Mouse (Mus musculus) lung, embryonic 14.5 days (tissue): ENCODE measurements around the gene A030005L19Rik. TPM values are rescaled to one million over a fixed set of nuclear protein-coding genes. Genes with fewer than 3 reads are reported as not detected.
"Not testable (repeated sequence)": the region's sequence is repeated elsewhere in the genome, so short reads cannot be mapped to it uniquely, and the experiment has no call there.

Source experiments
- ATAC-seq: fragments of 200-750 bp; cut with Nextera tagmentation; 2 replicates; pipeline ENCODE4 v1.8.0; 2017; ENCODE audit warnings: mild to moderate bottlenecking, moderate TSS enrichment, moderate library complexity; ENCODE audit not compliant: insufficient read depth
- DNase-seq: peaks from one replicate; pipeline ENCODE4 v3.0.0-alpha.2; 2015
- H3K27ac ChIP-seq: fragments of 300-500 bp; sonication (generic); 2 replicates; pipeline ENCODE4 v1.5.1; 2014; ENCODE audit warnings: low read depth, mild to moderate bottlenecking, moderate library complexity
- H3K27me3 ChIP-seq: fragments of 300-500 bp; sonication (generic); 2 replicates; pipeline ENCODE4 v1.6.1; 2014; ENCODE audit warnings: low read length, control low read depth; ENCODE audit not compliant: insufficient read depth
- H3K36me3 ChIP-seq: fragments of 300-500 bp; sonication (generic); 2 replicates; pipeline ENCODE4 v1.6.1; 2014; ENCODE audit warnings: control low read depth; ENCODE audit not compliant: insufficient read depth
- H3K4me1 ChIP-seq: fragments of 300-500 bp; sonication (generic); 2 replicates; pipeline ENCODE4 v1.6.1; 2014; ENCODE audit warnings: antibody characterized with exemption, control low read depth; ENCODE audit not compliant: insufficient read depth
- H3K4me2 ChIP-seq: fragments of 300-500 bp; sonication (generic); 2 replicates; pipeline ENCODE4 v1.6.1; 2014; ENCODE audit warnings: mild to moderate bottlenecking
- H3K4me3 ChIP-seq: fragments of 300-500 bp; sonication (generic); 2 replicates; pipeline ENCODE4 v1.5.1; 2014; ENCODE audit warnings: low read depth, low read length
- H3K9ac ChIP-seq: fragments of 300-500 bp; sonication (generic); 2 replicates; pipeline ENCODE4 v1.6.1; 2014
- H3K9me3 ChIP-seq: fragments of 300-500 bp; sonication (generic); 2 replicates; pipeline ENCODE4 v1.6.1; 2016; ENCODE audit warnings: low read depth, low read length, control low read depth
- CTCF ChIP-seq: IDR thresholded peaks from 2 replicates; pipeline ENCODE4 v1.5.1; 2016; ENCODE audit warnings: antibody characterized with exemption, low read depth
- WGBS: fragments of 180-500 bp; shearing (Covaris S2); extraction: QIAGEN DNeasy Blood & Tissue Kit; methylation state at CpG from one replicate; pipeline ENCODE4 v1.1.7; 2014; 5-methylcytosine and 5-hydroxymethylcytosine counted together
- polyA plus RNA-seq: library from polyadenylated mRNA; unstranded; fragments of >200 nt; fragmentation: Nextera tagmentation; extraction: Ambion mirVana; gene quantifications from 2 replicates; pipeline ENCODE4 v1.2.1, GENCODE M21; 2014

The A030005L19Rik gene
- 0.32 TPM in 1 of 2 replicates, not detected in the other for polyA plus RNA-seq

- no peak within 1 kb of the TSS for H3K4me2 ChIP-seq
- TF ChIP-seq CTCF = peak; percentile 31; the same call in 1 of the 2 replicates
- no peak within 1 kb of the TSS for H3K27ac ChIP-seq
- no peak within 1 kb of the TSS for H3K9ac ChIP-seq
- WGBS = 85% methylated on average over 3 of the region's 3 CpGs
- ATAC-seq (no peak), DNase-seq (no peak)
- no peaks in the 10 kb centered on the region for H3K36me3 ChIP-seq
- no peaks in the 10 kb centered on the region for H3K9me3 ChIP-seq
- H3K4me1 ChIP-seq = no peaks in the 10 kb centered on the region
- no peak within 1 kb of the TSS for H3K4me3 ChIP-seq
- no peaks in the 10 kb centered on the region for H3K27me3 ChIP-seq
These were observed at the start of gene A030005L19Rik for GRCm38 (mm10) chr1:82913025-82913424. A030005L19Rik (plus strand) TSS chr1:82913325.

GRCm38 (mm10) chr1:82870202-82870601 is 42.9 kb upstream of the A030005L19Rik start:
- 85% methylated on average over 3 of the region's 3 CpGs for WGBS
- no peak for ATAC-seq
- no peak overlapping the region for H3K27ac ChIP-seq
- DNase-seq = no peak
- H3K9me3 ChIP-seq = no peaks in the 10 kb centered on the region
- no peak overlapping the region for H3K4me3 ChIP-seq
- H3K9ac ChIP-seq = no peak overlapping the region
- H3K4me2 ChIP-seq = no peak overlapping the region
- peaks cover 17% of the 10 kb centered on the region for H3K36me3 ChIP-seq
- TF ChIP-seq CTCF = no peak
- no peaks in the 10 kb centered on the region for H3K27me3 ChIP-seq
- H3K4me1 ChIP-seq = no peaks in the 10 kb centered on the region

DNA sequence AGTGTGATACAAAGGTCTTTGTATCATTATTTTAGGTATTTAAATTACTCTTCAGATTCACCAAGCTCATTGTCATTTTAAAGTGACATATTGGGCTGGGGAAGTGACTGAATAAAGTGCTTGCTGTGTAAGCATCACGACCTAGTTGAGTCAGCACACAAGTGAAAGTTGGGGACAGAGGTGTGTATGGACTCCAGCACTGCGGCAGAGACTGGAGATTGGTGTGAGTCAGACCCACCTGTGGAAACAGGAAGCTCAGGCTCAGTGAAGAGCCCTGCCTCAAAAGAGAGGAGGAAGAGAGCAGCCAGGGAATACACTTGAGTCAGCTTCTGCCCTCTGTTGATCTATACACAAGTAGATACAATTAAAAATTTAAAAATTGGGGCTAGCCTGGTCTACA is 34.0 kb upstream of the A030005L19Rik start:
- H3K27ac ChIP-seq = no peak overlapping the region
- no peaks in the 10 kb centered on the region for H3K4me1 ChIP-seq
- H3K27me3 ChIP-seq = no peaks in the 10 kb centered on the region
- WGBS = 71% methylated on average over 2 of the region's 2 CpGs
- no peak overlapping the region for H3K9ac ChIP-seq
- ATAC-seq (no peak), DNase-seq (no peak)
- H3K4me2 ChIP-seq = no peak overlapping the region
- TF ChIP-seq CTCF = no peak
- peaks cover 50% of the 10 kb centered on the region for H3K36me3 ChIP-seq
- H3K9me3 ChIP-seq = no peaks in the 10 kb centered on the region
- no peak overlapping the region for H3K4me3 ChIP-seq

DNA sequence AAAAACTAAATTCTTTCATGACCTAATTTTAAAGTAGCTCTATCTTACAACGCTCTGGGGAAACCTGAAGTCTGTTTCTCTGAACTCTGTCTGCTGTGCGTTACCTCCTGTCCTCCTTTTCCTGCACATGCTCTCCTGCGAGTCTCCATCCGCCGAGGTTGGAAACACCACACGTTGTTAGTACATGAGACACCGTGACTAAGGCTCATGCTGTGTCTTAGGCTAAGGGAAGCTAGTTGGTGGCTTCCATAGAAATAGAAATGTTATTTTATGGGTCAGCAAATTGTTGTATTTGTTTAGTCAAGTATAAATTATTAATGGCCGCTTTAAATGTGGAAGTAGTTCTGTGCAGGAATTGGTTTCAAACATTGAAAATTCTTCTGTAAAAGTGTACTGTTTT is 32.9 kb upstream of the A030005L19Rik start:
- H3K9ac ChIP-seq = no peak overlapping the region
- DNase-seq (no peak), ATAC-seq (no peak)
- H3K27me3 ChIP-seq = no peaks in the 10 kb centered on the region
- no peaks in the 10 kb centered on the region for H3K4me1 ChIP-seq
- no peak overlapping the region for H3K4me2 ChIP-seq
- peaks cover 58% of the 10 kb centered on the region for H3K36me3 ChIP-seq
- no peak overlapping the region for H3K4me3 ChIP-seq
- H3K27ac ChIP-seq = no peak overlapping the region
- 86% methylated on average over 8 of the region's 8 CpGs for WGBS
- no peak for TF ChIP-seq CTCF
- H3K9me3 ChIP-seq = no peaks in the 10 kb centered on the region

DNA sequence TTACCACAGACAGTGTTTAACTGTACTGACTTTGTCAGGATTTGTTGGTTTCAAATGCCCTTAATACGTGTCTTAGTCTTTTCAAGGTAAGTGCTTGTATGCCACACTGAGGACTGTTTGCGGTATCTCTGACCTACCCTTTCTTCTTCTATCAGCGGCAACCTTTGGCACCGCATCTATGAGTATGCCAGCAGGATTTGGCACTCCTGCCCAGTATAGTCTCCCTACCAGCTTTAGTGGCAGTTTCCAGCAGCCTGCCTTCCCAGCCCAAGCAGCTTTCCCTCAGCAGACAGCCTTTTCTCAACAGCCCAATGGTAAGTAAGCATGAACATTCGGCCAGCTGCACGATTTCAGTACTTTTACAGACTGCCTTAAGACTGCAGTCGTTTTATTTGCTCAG is 19.9 kb upstream of the A030005L19Rik start:
- H3K27ac ChIP-seq = no peak overlapping the region
- TF ChIP-seq CTCF = no peak
- H3K36me3 ChIP-seq = peaks cover 58% of the 10 kb centered on the region
- no peaks in the 10 kb centered on the region for H3K4me1 ChIP-seq
- 86% methylated on average over 7 of the region's 7 CpGs for WGBS
- no peak overlapping the region for H3K9ac ChIP-seq
- DNase-seq (no peak), ATAC-seq (no peak)
- H3K27me3 ChIP-seq = no peaks in the 10 kb centered on the region
- H3K9me3 ChIP-seq = no peaks in the 10 kb centered on the region
- H3K4me3 ChIP-seq = no peak overlapping the region
- H3K4me2 ChIP-seq = no peak overlapping the region

- no peaks in the 10 kb centered on the region for H3K27me3 ChIP-seq
These were observed 12.6 kb upstream of the A030005L19Rik start for GRCm38 (mm10) chr1:82900567-82900966.

DNA sequence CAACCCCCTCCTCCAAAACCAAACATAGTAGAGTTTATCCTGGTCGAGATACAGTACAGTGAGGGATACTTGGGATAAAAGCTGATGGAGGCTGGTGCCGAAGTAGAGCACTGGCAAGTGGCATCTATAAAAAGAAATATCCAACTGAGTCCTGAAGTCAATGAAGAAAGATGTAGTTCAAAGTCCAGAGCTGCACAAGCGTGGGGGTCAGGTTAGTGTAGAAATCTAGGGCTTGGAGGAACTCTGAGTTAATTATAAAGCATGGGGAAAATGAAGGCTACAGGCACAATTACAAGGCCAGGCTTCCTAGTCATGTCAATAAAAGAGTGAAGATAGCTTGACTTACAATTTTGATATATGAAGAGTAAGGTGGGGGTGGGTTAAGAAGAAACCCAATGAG is 11.9 kb upstream of the A030005L19Rik start:
- ATAC-seq = no peak
- TF ChIP-seq CTCF = no peak
- Histone ChIP-seq H3K27ac (no peak overlapping the region), H3K36me3 (peaks cover 39% of the 10 kb centered on the region), H3K4me3 (no peak overlapping the region), H3K4me2 (no peak overlapping the region), H3K9me3 (no peaks in the 10 kb centered on the region), H3K27me3 (no peaks in the 10 kb centered on the region), H3K9ac (no peak overlapping the region), H3K4me1 (no peaks in the 10 kb centered on the region)
- WGBS = 92% methylated on average over 3 of the region's 3 CpGs
- no peak for DNase-seq

More at GRCm38 (mm10) chr1:82900567-82900966, 12.6 kb upstream of the A030005L19Rik start:
- ATAC-seq (no peak), DNase-seq (no peak)
- H3K27ac ChIP-seq = no peak overlapping the region
- H3K9me3 ChIP-seq = no peaks in the 10 kb centered on the region
- H3K4me3 ChIP-seq = no peak overlapping the region
- 82% methylated on average over 1 of the region's 1 CpGs for WGBS
- H3K4me2 ChIP-seq = no peak overlapping the region
- peaks cover 40% of the 10 kb centered on the region for H3K36me3 ChIP-seq
- no peak for TF ChIP-seq CTCF
- H3K9ac ChIP-seq = no peak overlapping the region
- no peaks in the 10 kb centered on the region for H3K4me1 ChIP-seq

GRCm38 (mm10) chr1:82905886-82906285 is 7.2 kb upstream of the A030005L19Rik start:
- Histone ChIP-seq H3K27ac (no peak overlapping the region), H3K4me3 (no peak overlapping the region), H3K4me1 (no peaks in the 10 kb centered on the region), H3K27me3 (no peaks in the 10 kb centered on the region), H3K9me3 (no peaks in the 10 kb centered on the region), H3K9ac (no peak overlapping the region), H3K4me2 (no peak overlapping the region), H3K36me3 (peaks cover 13% of the 10 kb centered on the region; the same call in 1 of the 2 replicates)
- TF ChIP-seq CTCF = no peak
- WGBS = 77% methylated on average over 3 of the region's 3 CpGs
- no peak for DNase-seq
- no peak for ATAC-seq

DNA sequence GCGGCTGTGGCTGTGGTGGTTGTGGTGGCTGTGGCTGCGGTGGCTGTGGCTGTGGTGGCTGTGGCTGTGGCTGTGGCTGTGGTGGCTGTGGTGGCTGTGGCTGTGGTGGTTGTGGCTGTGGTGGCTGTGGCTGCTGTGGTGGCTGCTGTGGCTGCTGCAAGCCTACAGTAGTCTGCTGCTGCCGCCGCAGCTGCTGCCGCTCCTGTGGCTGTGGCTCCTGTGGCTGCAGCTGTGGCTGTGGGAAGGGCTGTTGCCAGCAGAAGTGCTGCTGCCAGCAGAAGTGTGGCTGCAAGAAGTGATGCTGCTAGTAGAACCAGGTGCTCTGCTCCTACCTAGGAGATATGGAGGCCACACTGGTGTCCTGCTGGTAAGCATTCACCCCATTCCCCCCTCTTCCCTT is 309 bp downstream of the A030005L19Rik start:
- H3K4me2 ChIP-seq, DNase-seq, H3K36me3 ChIP-seq, H3K9ac ChIP-seq, H3K27ac ChIP-seq, H3K27me3 ChIP-seq, H3K9me3 ChIP-seq, H3K4me3 ChIP-seq, H3K4me1 ChIP-seq, ATAC-seq: not testable (repeated sequence)
- WGBS = 95% methylated on average over 5 of the region's 5 CpGs
